Mouse (Mus musculus): ENCODE results near the gene Fam131a.

- TF ChIP-seq POLR2A (IDR thresholded peaks at IDR 0.05; ENCODE audit: insufficient read depth, low read depth, low read length) (no peak), CTCF (IDR thresholded peaks at IDR 0.05; ENCODE audit: insufficient read depth, low read depth, low read length) (no peak)
Observed at GRCm38 (mm10) chr16:20725321-20725720, 32.3 kb downstream of the Fam131a start.
